Mouse (Mus musculus): ENCODE results near the gene Smim22. TPM values are rescaled to one million over a fixed set of nuclear protein-coding genes. Genes with fewer than 3 reads are reported as not detected.

Gene Smim22
- polyA plus RNA-seq, 1 experiment = not detected

DNA sequence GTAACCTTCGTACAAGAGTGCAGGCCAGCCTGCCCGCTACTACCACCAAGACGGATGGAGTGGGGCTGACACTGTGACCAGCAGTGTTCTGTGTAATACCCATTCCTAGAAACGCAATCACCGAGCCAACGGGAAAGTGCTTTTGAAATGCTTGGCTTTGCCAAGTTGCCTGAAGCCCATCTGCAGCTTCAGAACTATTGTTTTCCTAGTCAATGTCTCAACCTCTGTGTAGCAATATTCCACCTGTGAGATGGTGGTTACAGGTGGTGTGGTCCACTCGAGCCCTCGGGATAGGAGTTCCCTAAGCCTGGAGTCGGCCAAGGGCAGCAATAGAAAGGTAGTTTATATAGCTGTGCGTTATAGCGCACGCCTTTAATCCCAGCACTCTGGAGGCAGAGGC lies 22.4 kb upstream of the Smim22 start:
- TF ChIP-seq GATA1 (IDR thresholded peaks at IDR 0.05; ENCODE audit: low read length) = no peak

- no peak for TF ChIP-seq GATA1 (IDR thresholded peaks at IDR 0.05; ENCODE audit: low read length)
These were observed 13.8 kb upstream of the Smim22 start for GRCm38 (mm10) chr16:4993276-4993675.

DNA sequence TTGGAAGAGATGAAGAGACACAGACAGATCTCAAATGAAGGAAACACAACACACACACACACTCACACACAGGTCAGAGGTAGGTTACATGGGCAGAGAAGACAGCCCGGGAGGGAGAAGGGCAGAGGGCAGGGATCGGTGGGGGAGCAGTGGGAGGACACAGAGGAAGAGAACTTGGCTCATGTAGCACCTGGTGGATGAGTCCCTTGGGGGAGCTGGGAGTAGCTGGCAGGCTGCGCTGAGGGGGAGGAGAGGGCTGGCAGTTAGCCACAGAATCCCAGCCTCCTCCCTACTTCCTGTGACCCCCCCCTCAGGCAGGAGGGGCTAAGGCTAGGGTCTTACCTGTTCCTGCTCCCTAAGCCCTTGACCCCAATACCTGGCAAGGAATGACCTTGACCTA lies 9.5 kb upstream of the Smim22 start, which contains the start of gene Sept12:
Gene Sept12 (minus strand): TSS at position 300 of the 400 bp plus-strand sequence.
- no peak for TF ChIP-seq GATA1 (IDR thresholded peaks at IDR 0.05; ENCODE audit: low read length)

DNA sequence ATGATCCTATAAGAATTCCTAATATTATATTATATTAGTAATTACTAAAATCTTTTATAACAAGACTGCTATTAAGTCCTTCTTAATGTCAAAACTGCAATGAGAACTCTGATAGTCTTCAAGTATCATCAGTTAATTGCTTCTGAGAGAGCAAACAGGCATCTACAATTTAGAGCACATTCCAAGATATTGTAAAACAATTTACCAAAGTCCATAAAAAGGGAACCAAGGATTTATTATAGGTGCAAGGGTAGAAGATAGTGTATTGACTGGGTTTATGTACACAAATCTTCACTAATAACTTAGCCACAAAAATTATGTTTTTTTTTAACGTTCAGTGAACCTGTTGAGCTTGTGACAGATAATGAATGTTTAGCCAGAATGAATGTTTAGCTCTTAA lies 8.1 kb upstream of the Smim22 start:
- no peak for TF ChIP-seq GATA1 (IDR thresholded peaks at IDR 0.05; ENCODE audit: low read length)

- no peak for TF ChIP-seq GATA1 (IDR thresholded peaks at IDR 0.05; ENCODE audit: low read length)
These were observed 6.5 kb upstream of the Smim22 start for GRCm38 (mm10) chr16:5000611-5001010.

DNA sequence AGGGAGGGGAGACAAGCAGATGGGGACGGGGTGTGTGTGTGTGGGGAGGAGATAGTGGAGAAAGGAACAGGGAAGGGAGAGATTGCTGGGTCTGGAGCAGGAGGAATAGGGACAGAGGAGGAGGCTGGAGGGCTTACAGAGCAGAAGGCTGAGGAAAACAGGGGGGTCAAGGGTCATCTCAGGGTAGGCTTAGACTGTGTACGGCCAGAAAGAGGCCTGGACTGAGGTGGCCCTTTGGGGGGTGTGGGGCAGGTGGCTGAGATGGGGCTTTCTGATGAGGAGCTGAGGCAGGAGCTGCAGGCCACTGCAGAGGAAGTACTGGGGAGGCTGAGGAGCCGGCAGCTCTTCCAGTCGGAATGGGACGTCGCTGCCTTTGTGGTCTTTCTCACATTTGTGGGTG lies 404 bp downstream of the Smim22 start:
- no peak for TF ChIP-seq GATA1 (IDR thresholded peaks at IDR 0.05; ENCODE audit: low read length)

DNA sequence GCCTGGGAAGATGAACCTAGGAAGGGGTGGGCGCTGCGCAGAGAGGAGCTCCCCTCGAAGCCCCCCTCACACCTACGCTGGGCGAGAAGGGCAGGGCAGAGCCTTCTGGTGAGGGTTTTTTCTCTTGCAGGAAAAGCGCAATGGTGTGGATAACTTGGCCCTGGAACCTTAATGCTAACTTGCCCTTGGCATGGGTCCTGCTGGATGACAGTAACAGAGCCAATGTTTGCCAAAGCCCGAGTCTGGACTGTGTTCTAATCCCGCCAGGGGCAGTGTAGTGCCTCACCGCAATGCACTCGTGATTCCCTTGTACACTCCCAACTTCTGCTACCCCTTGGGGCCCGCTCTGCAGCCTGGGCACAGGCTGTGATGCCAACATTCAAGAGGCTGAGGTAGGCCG lies 988 bp downstream of the Smim22 start:
- TF ChIP-seq GATA1 (IDR thresholded peaks at IDR 0.05; ENCODE audit: low read length) = no peak

DNA sequence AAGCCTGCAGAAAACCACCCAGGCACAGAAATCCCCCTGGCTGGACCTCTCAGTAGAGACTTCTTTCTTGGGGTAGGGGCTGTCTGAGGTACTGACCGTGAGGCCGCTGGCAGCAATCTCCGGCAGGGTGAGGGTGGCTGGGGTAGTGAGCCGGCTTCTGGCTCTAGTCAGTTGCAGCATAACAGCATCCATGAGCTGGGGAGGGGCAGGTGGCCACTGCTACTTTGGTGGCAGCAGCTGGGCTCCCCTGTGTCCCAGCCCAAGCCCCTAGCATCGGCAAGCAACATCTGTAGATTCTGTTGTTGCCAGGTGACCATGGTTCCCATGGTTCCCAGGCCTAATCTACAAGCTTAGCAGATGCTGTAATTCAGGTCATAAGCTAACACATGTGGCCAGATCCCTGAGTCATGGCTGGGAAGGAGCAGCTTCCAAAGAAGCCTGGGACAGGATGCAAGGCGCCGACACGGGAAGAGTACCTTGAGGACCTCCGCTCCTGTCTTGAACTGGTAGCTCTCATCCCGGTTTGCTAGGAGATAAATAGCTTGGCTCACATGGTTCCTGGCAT lies 3.4 kb downstream of the Smim22 start:
- TF ChIP-seq GATA1 (IDR thresholded peaks at IDR 0.05; ENCODE audit: low read length) = no peak

- no peak for TF ChIP-seq GATA1 (IDR thresholded peaks at IDR 0.05; ENCODE audit: low read length)
These were observed 4.2 kb downstream of the Smim22 start for GRCm38 (mm10) chr16:5011285-5011684.

DNA sequence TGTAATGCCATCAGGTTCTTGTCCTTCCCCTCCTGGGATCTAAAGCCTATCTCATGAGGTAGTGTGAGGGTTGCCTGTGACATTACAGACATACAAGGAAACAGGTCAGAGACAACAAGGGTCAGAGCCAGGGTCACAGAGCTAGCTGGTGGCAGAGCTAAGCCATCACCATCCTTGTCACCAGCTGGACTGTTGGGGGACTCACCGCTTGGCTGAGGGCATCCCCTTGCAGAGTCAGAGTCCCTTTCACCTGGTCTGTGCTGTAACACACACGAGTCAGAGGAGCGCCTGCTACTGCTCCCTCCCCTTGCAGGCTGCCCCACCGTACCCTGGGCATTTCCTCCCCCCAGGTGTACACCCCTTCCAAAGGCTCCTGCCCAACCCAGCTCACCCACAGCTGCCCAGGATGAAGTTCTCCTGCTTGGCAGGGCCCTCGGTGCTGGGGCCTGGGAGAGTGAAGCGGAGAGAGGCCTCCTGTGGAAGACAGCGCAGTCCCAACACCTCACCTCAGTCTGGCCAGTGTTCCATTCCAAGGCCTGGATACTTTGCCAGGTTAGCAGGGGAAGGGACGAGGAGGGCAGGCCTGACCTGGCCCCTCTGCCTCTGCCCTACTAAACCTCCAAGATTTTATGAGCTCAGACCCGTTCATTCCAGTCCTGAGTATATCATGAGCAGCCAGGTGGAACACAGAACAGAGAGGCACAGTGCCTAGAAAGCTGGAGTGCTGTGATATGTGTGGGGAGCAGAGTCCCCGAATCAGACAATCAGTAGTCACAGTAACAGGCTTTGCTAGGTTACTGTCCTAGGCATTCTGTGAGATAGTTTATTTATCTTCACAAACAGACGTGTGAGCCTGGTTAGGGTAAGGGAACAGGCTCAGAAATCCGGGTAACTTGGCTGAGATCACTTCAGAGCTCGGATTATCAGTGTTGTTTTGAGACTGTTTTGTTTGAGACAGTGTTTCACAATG lies 5.2 kb downstream of the Smim22 start:
- peak; percentile 88 for TF ChIP-seq GATA1 (IDR thresholded peaks at IDR 0.05; ENCODE audit: low read length)

DNA sequence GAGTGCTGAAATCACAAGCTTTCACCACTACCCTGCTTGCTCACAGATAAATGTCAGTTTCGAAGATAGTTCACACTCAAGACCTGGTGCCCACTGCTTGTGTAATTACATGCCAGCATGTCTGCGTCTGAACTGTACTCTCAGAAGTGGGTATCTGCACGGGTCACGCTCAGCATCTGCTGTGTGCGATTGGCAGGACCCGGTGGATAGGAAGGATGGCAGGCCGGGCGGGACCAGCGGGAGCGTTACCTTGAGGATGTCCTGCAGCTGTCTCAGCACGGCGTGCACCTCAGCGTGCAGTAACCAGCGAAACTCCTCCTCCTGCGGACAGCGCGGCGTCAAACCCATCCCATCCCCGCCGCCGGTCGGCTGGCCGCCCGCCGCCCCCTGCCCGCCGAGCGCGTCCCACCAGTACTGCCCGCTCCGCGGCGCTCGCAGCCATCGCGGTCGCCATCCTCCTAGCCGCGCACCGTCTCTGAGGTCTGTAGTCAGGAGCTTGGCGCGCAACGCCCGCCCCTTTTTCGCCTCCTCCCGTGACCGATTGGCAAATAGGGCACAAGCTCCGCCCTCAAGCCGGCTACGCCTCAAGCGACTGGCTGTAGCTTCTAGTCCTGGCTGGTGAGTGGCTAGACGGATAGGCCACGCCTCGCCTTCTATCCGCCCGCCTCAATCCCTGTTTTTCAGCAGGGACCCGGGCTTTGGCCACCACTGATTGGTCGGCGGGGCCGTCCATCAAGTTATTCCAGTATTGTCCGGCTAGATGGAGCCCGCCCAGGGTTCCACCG lies 6.2 kb downstream of the Smim22 start, which contains the start of gene Rogdi:
Gene Rogdi (minus strand): TSS at position 500 of the 785 bp plus-strand sequence.
- no peak for TF ChIP-seq GATA1 (IDR thresholded peaks at IDR 0.05; ENCODE audit: low read length)

- TF ChIP-seq GATA1 (IDR thresholded peaks at IDR 0.05; ENCODE audit: low read length) = no peak
These were observed 7.5 kb downstream of the Smim22 start for GRCm38 (mm10) chr16:5014578-5014977.

DNA sequence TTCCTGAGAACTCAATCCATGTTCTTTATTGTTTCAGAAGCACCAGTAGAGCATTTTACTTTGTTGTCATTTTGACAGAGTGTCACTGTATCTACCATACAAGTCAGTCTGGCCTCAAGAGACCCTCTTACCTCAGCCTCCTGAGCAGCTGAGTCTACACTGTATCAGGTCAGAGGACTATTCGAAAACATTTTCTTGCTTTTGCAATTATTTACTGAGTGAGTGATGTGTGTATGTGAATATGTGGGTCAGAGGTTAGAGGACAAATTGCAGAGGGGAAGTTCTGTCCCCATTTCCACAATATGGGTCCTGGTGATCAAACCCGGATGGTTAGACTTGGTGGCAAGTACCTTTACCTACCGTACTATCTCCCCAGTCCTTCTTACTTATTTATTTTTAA lies 16.9 kb downstream of the Smim22 start:
- no peak for TF ChIP-seq GATA1 (IDR thresholded peaks at IDR 0.05; ENCODE audit: low read length)

- no peak for TF ChIP-seq GATA1 (IDR thresholded peaks at IDR 0.05; ENCODE audit: low read length)
These were observed 22.8 kb downstream of the Smim22 start for GRCm38 (mm10) chr16:5029847-5030246.

DNA sequence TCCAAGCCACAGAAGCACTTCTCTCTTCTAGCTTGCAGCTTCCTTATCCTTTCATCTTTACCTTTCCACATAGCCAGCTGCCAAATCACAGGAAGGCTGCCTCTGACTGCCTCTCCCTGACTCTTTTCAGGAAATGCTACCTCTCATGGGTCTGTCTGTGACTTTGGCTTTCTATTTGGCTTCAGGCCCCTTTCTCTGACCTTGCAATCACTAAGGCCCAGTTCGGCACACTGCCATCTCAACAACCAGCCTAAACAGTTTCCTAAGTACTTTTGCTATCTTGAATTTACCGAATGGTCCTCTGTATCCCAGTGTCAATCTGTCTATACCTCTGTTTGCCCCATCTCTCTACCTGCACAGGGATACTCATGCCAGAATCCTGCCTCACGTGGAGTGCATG lies 28.5 kb downstream of the Smim22 start:
- TF ChIP-seq GATA1 (IDR thresholded peaks at IDR 0.05; ENCODE audit: low read length) = no peak
